Comparison of ENCODE assay signal across 8 mouse cellular contexts in the genomic region with DNA sequence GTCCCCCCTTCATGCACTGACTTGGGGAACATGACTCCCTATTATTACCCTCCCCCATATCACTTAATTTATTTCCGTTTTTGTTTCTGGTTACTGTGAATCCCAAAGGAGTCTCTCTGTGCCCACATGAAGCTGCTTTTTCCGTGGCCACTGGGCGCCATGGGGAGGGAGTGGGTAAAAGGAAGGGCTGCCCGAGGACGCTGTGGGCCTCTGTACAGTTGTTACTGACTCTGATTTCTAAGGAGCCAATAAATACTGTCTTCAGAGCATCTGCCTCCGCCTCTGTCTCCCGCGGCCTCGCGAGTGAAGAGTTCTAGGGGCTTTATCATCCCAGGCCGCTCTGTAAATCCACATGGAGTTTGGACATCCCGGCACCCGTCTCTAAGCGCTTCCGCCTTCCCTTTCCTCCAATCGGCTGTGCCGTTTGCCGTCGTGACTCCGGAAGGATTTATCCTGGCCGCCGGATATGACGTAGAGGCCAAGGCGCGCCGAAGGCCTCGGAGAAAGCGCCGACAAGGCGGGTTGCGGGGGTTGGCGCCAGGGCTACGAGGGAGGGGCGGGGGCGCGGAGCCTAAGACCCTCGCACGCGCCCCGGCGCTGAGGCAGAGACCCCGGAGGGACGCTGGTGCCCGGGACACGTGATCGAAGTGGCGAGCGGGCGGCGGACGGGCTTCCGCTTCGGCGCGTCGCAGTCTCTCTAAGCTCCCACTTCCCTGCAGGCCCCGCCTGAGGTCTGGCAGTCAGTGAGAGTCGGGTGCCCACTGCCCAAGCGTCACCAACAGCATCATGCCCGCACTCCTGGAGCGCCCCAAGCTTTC. TPM values are rescaled to one million over a fixed set of nuclear protein-coding genes. Genes with fewer than 3 reads are reported as not detected.
DNase-seq lines count a peak whose midpoint lies in the region; ATAC-seq lines count a peak whose summit lies in the region.

A gene (plus strand): TSS at position 335 of the 818 bp plus-strand sequence.

- peak; percentile 81 for ATAC-seq in heart, embryonic 11.5 days (replicated peaks; ENCODE audit: insufficient number of reproducible peaks, low FRiP score, low TSS enrichment)
- ATAC-seq in kidney, embryonic 16.5 days (ENCODE audit: low FRiP score, low TSS enrichment) = peak; percentile 87
- ATAC-seq in monocyte, adult 5-6 weeks (replicated peaks; ENCODE audit: insufficient number of reproducible peaks, low FRiP score, low TSS enrichment, poor library complexity, severe bottlenecking) = peak; percentile 86

- H3K4me1 ChIP-seq in erythroblast, embryonic 14.5 days (ENCODE audit: control insufficient read depth) = peaks cover 60% of the 10 kb centered on the region
- peaks cover 25% of the 10 kb centered on the region for H3K4me1 ChIP-seq in heart, embryonic 11.5 days (ENCODE audit: control insufficient read depth, insufficient read depth, low read length)
- peaks cover 32% of the 10 kb centered on the region for H3K4me1 ChIP-seq in kidney, embryonic 16.5 days (ENCODE audit: insufficient read depth, low read length)

- H3K4me2 ChIP-seq in heart, embryonic 11.5 days = peak within 1 kb of the TSS; percentile 99
- peak within 1 kb of the TSS; percentile 79 for H3K4me2 ChIP-seq in kidney, embryonic 16.5 days (replicated peaks; ENCODE audit: low read depth, low read length)

- DNase-seq in CD4-positive, CD25-positive, alpha-beta regulatory T cell, adult 2 months (ENCODE audit: low read depth, low spot score) = peak; percentile 95
- DNase-seq in brain, embryonic 18.5 days (ENCODE audit: low read depth, low spot score) = peak; percentile 93
- peak; percentile 93 for DNase-seq in liver
- peak; percentile 90 to 91 for DNase-seq in spleen, postnatal 36 days (ENCODE audit: low spot score in 2 of 2)

- WGBS in heart, embryonic 11.5 days (ENCODE audit: insufficient replicate concordance) = 2% methylated on average over 59 of the region's 61 CpGs
- WGBS in kidney, embryonic 16.5 days = under 1% methylated on average over 61 of the region's 61 CpGs

- peak within 1 kb of the TSS; percentile 88 for H3K27ac ChIP-seq in heart, embryonic 11.5 days (ENCODE audit: low read depth, low read length)
- peak within 1 kb of the TSS; percentile 78 for H3K27ac ChIP-seq in kidney, embryonic 16.5 days (ENCODE audit: low read length)

- H3K9me3 ChIP-seq in erythroblast, embryonic 14.5 days (ENCODE audit: control insufficient read depth, low read length) = no peaks in the 10 kb centered on the region
- H3K9me3 ChIP-seq in heart, embryonic 11.5 days (replicated peaks; ENCODE audit: control insufficient read depth, low read length) = no peaks in the 10 kb centered on the region
- no peaks in the 10 kb centered on the region for H3K9me3 ChIP-seq in kidney, embryonic 16.5 days (ENCODE audit: low read length)

- no peaks in the 10 kb centered on the region for H3K27me3 ChIP-seq in erythroblast, embryonic 14.5 days (ENCODE audit: control insufficient read depth)
- no peaks in the 10 kb centered on the region for H3K27me3 ChIP-seq in heart, embryonic 11.5 days (ENCODE audit: control insufficient read depth, insufficient read depth, low read length)
- H3K27me3 ChIP-seq in kidney, embryonic 16.5 days (ENCODE audit: insufficient read depth, low read length) = no peaks in the 10 kb centered on the region

- peak within 1 kb of the TSS; percentile 81 for H3K4me3 ChIP-seq in erythroblast, embryonic 14.5 days (replicated peaks)
- peak within 1 kb of the TSS; percentile 90 for H3K4me3 ChIP-seq in heart, embryonic 11.5 days (ENCODE audit: low read depth, low read length)
- peak within 1 kb of the TSS; percentile 88 for H3K4me3 ChIP-seq in kidney, embryonic 16.5 days (ENCODE audit: low read length)

- H3K36me3 ChIP-seq in erythroblast, embryonic 14.5 days (ENCODE audit: control insufficient read depth) = peaks cover 96% of the 10 kb centered on the region
- H3K36me3 ChIP-seq in heart, embryonic 11.5 days (ENCODE audit: control insufficient read depth, insufficient read depth, low read length) = peaks cover 56% of the 10 kb centered on the region
- peaks cover 75% of the 10 kb centered on the region for H3K36me3 ChIP-seq in kidney, embryonic 16.5 days (ENCODE audit: insufficient read depth, low read length)

- peak within 1 kb of the TSS; percentile 94 for H3K9ac ChIP-seq in heart, embryonic 11.5 days (ENCODE audit: low read depth, low read length)
- peak within 1 kb of the TSS; percentile 83 for H3K9ac ChIP-seq in kidney, embryonic 16.5 days (replicated peaks; ENCODE audit: low read length)

RNA-seq across cellular contexts. Expression of the gene that starts here (rescaled TPM):
- polyA plus RNA-seq in erythroblast, embryonic 14.5 days (2012) = 90.4 and 109 TPM in 2 replicates
- polyA plus RNA-seq in heart, embryonic 11.5 days (2014; fragmentation: Nextera tagmentation; extraction: Ambion mirVana) = 53.2 and 62.2 TPM in 2 replicates
- polyA plus RNA-seq in kidney, embryonic 16.5 days (2015; fragmentation: Nextera tagmentation; extraction: Ambion mirVana) = 85.2 and 86.4 TPM in 2 replicates
- total RNA-seq in monocyte, adult 5-6 weeks (2017) = 85.4 to 110 TPM (median 101 TPM) in 3 replicates

Comparison
In these comparisons a context has a peak if more than half of its experiments do, and no peak if none do; other contexts are left out.
1. Peak in every context shown above with its lines: DNase-seq, ATAC-seq, H3K4me3 ChIP-seq and H3K27ac ChIP-seq.